Mouse (Mus musculus) liver (tissue): ENCODE measurements around the gene 6030408B16Rik.

Experiments used
- DNase-seq: peaks from one replicate; pipeline ENCODE4 v3.0.0-alpha.2; 2020; ENCODE audit warnings: mixed read lengths

The 6030408B16Rik gene

DNA sequence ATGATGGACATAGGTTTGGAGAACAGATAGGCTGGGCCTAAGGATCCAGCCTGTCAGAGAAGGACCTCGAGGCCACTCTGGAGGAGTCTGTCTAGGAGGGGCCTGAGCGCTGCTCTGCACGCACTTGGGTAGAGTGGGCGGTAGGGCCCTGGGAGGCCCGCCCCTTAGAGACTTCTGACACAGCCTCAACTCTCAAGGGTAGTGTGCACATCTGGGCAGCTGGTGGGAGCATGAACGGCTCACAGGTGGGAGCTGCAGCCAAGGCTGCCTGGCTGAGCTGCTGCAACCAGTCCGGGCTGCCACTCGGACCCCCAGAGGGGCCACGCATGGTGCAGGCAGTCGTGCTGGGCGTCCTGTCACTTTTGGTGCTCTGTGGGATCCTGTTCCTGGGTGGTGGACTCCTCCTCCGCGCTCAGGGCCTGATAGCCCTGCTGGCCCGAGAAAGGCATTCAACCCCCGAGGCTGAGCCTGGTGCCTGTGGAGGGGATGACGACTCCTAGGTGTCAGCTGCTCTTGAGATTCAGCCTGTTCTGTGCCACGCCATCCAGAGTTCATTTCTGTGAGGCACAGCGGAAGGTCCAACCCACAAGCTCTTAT lies at the start of gene 6030408B16Rik:
Gene 6030408B16Rik (plus strand): TSS at position 188 of the 597 bp plus-strand sequence.
- no peak for DNase-seq

GRCm38 (mm10) chr15:101244012-101244411 lies 49.0 kb upstream of the 6030408B16Rik start:
- DNase-seq: no peak

DNA sequence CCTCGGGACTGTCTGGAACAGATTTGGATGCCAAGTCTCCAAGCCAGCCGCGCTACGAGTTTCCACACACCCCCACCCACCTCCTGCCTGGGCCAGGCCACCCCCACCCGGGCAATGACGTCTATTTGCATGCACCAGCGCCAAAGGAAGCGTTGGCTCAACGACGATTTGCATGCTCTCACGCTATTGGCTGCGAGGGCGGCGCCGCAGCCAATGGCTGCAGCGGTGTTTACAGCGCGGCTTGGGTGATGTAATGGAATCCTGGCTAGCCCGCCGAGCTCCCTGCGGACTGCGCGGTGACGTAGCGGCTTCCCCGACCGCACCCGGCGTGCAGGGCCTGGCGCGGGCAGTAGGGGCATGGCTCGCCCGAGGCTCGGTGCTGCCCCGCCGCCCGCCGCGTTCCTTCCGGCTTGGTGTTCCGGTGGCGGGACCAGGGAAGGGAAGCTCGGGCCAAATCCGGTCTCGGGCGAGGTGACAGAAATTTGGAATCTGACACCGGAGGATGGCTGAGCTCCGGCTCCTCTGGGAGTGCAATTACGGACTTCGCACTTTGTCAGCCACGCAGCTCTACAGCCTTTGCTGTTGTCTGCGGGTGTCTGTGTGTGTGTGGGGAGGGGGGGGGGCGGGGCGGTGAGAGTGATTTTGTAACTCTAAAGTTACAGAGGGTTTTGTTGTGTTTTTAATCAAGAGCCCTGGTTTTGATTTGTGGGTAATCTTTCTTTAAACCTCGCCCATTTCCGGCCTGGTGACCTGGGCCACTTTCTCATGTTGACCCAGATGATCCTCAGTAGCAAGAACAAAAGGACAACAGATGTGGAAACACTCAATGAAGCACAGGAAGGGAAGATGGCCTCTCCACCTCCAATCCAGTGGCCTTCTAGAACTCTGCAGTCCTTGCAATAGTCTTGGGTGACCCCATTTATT lies 46.5 kb upstream of the 6030408B16Rik start:
- peak; percentile 92 for DNase-seq

DNA sequence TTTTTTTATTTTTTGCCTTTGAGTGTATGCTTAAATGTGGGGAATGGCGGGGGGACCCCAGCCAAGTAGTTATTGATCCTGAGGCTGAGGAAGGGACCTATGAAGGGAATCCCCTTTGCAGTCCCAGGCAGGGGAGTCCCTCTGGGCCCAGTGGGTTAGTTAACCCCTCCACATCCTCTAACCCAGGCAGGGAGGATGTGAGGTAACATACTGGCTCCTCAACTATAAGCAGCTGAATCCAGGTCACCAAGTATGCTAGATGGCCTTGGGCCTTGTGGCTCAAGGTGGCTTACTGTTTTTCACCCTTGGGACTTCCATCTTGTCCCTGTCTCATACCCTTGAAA lies 45.9 kb upstream of the 6030408B16Rik start:
- no peak for DNase-seq

DNA sequence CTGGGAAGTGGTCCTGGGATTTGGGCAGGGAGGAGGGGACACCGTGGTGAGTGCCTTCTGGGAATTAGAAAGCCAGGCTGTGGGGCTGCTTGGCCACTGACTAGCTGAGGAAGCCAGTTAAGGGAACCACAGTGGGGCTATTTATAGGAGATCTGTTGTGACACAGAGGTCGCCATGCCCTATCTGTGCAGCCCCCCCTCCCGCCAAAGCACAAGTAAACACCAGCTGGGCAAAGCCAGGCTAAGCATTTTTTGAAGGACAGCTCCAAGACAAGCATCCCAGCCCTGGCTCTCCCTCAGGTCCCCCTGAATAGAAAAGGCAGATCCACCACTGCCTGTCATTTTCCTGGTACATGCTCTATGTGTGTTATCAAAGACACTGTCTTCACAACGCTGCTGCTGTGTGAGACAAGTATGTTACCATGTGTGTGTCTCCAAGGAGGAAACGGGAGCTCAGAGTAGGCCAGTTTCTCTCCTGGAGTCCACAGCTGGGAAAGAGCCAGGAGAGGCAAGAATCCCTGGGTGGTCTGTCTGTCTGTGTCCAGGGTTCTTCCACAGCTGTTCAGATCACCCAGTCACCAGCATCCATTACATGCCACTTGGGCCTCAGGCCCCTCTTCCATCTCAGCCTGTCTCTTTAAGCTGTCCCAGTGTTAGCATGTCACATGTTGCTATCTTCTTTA lies 44.8 kb upstream of the 6030408B16Rik start:
- peak; percentile 17 for DNase-seq

- no peak for DNase-seq
Measured at GRCm38 (mm10) chr15:101250220-101250800, 42.7 kb upstream of the 6030408B16Rik start.

- DNase-seq: no peak
Measured at GRCm38 (mm10) chr15:101251930-101252329, 41.1 kb upstream of the 6030408B16Rik start.

- DNase-seq: no peak
Measured at GRCm38 (mm10) chr15:101252614-101253013, 40.4 kb upstream of the 6030408B16Rik start.

- DNase-seq: no peak
Measured at GRCm38 (mm10) chr15:101253563-101253885, 39.5 kb upstream of the 6030408B16Rik start.

DNA sequence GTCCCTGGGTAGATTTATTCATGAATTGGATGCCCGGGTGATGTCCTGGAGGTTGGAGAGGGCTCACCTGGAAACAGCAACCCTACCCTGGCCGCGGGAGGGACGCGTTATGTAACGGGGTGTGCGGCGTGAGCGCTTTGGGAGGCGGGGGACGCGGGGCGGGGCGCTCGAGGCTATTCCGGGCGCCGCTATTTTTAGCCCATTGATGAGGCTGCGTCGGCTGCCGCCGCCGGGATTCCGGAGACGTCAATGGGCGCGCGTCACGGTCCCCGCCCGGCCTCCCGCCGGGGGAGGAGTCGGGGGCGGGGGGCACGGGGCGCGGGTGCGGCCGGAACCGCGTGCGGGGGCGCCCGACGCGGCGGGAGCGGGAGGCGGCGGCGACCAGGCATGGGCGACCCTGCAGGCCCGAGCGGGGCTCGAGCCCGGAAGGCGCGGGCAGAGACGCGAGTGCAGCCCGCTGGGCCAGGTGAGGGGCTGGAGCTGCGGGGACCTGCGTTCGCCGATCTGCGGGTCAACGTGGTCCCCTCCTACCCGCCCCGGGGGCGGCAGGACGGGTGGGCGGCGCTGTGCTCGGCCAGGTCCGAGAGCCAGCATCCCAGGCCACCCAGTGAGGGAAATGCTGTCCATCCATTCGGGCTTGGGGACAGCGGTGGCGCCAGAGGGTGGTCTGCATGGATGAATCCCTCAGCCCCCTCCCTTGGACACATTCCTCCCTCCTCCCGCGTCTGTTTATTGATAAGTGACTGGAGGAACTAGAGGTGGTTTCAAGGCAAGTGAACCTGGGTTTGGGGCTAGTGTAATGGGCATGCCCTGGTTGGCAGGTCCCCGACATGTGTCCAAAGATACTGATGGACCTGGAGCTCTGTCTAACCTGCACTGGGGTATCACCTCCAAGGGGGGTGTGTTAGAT lies 38.9 kb upstream of the 6030408B16Rik start, which contains the start of gene Nr4a1:
Gene Nr4a1 (plus strand): TSS at position 384 of the 910 bp plus-strand sequence.
- peak; percentile 62 for DNase-seq

- no peak for DNase-seq
Measured at GRCm38 (mm10) chr15:101255842-101256462, 37.1 kb upstream of the 6030408B16Rik start.

DNA sequence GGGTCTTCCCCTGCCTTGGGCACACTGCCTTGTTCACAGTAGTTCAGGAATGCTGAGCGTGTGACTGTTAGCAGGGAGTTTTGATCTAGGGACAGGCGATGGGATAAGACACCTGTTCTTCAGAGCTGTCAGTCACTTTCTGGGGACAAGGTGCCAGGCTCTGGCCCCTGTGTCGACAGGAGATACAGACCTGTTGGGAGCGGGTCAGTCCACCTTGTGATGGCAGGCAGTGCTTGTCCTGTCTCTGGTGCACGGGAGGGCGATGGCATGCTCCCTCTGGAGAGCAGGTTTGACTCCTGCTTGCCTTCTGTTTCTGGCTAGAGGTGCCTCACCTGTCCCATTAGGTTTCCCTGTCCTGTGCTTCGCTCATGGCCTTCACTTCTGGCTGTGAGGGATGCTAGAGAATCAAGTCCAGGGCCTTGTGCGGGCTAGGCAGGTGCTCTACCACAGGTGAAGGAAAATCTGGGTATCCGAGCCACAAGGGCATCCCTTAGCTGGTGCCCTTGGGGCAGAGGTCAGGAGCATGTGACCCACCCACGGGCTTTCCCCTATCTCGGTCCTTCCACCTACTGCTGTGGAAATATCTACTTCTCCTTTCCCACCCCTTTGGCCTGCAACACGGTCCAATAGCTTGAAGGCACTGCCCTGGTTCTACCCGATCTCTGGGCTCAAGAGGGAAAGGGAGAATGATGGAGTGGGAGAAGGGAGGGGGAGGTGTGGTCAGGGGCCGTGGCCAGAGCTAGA lies 36.4 kb upstream of the 6030408B16Rik start:
- no peak for DNase-seq

DNA sequence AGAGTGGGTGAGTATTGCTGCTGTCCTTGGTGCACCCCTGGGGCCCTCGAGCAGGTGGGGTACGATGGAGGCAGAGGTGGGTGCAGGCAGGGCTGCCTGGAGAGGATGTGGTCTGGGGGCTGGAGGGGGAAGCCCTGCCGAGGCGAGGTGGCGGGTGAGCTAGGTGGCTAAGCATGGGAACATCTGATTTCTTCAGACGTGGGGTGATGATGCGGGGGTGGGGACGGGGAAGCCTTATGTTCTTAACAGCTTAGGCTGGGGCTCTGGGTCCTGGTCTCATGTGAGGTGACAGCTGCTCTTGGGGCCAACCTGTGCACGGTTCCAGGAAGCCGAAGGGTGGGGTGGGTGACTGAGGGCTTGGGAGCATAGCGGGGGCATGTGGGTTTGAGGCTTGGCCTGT lies 34.6 kb upstream of the 6030408B16Rik start:
- DNase-seq: no peak

GRCm38 (mm10) chr15:101259922-101260321 lies 33.1 kb upstream of the 6030408B16Rik start:
- no peak for DNase-seq

GRCm38 (mm10) chr15:101260387-101260786 lies 32.6 kb upstream of the 6030408B16Rik start:
- DNase-seq: no peak

- no peak for DNase-seq
Measured at GRCm38 (mm10) chr15:101260874-101261622, 32.0 kb upstream of the 6030408B16Rik start.

DNA sequence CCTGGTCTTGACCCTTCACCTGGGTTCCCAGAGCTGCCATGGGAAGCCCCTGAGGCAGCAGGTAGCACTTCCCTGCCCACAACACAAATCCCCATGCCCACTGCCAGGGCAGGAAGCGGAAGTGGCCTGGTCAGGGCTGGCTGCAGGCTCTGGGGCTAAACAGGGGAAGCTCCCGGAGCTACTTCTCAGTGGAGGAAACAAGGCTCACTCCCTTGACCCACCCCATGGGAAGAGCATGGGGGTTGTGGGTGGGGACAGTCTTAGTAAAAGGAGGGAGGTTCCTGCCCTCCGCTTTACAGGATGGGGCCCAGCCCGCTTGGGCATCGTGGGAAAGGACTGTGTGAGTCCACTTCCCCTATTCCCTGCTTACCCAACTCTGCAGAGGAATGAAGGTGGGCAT lies 30.5 kb upstream of the 6030408B16Rik start:
- DNase-seq: peak; percentile 52

DNA sequence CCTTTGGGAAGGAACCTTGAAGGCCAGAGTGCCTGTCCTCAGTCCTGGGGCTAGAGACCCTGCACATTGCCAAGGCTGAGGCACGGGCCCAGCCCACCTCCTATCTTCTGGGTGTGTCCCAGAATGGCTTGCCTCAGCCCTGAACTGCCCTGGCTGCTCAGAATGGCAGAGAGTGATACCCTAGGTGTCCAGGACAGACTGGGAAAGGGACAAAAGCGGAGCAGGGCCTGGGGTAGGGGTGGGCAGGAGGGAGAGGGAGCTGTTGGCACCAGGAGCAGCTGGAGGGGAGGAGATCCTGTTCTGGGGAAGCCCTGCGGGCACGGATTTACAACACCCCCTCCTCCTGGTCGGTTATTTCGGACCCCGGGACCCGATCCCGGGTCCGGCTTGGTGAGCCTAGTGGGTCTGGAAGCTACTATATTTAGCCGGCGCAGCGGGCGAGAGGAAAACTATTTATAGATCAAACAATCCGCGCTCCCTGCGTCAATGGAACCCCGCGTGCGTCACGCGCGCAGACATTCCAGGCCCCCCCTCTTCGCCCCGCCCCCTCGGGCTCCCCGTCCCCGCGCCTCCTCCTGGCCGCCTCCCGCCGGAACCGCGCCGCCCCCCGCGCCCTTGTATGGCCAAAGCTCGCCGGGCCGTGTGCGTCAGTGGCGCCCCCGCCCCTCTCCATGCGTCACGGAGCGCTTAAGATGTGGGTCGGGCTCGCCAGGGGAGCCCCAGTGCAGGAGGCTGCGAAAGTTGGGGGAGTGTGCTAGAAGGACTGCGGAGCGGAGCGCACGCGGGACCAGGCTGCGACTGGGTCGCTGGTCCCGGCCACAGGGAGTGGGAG lies 26.7 kb upstream of the 6030408B16Rik start:
- peak; percentile 81 for DNase-seq
